Mouse (Mus musculus) embryonic facial prominence, embryonic 15.5 days (tissue): ENCODE measurements around the gene Abcg8. TPM values are rescaled to one million over a fixed set of nuclear protein-coding genes. Genes with fewer than 3 reads are reported as not detected.
A peak's percentile ranks its signal among the peaks of the same experiment; 100 is the strongest.

Experiments used
- ATAC-seq: fragments of 200-750 bp; cut with Nextera tagmentation; 2 replicates; pipeline ENCODE4 v1.8.0; 2017; ENCODE audit warnings: low read depth, moderate TSS enrichment; ENCODE audit not compliant: insufficient number of reproducible peaks, low FRiP score, low TSS enrichment
- H3K27ac ChIP-seq: fragments of 300-500 bp; sonication (generic); replicated peaks from 2 replicates; pipeline ENCODE4 v1.5.1; 2015; ENCODE audit warnings: mild to moderate bottlenecking, inconsistent platforms
- H3K27me3 ChIP-seq: fragments of 300-500 bp; sonication (generic); 2 replicates; pipeline ENCODE4 v1.6.1; 2015; ENCODE audit warnings: inconsistent platforms
- H3K36me3 ChIP-seq: fragments of 300-500 bp; sonication (generic); 2 replicates; pipeline ENCODE4 v1.6.1; 2015; ENCODE audit warnings: mild to moderate bottlenecking, inconsistent platforms
- H3K4me1 ChIP-seq: fragments of 300-500 bp; sonication (generic); 2 replicates; pipeline ENCODE4 v1.6.1; 2015; ENCODE audit warnings: inconsistent platforms
- H3K4me2 ChIP-seq: fragments of 300-500 bp; sonication (generic); replicated peaks from 2 replicates; pipeline ENCODE4 v1.6.1; 2015; ENCODE audit warnings: mild to moderate bottlenecking, inconsistent platforms
- H3K4me3 ChIP-seq: fragments of 300-500 bp; sonication (generic); replicated peaks from 2 replicates; pipeline ENCODE4 v1.5.1; 2015; ENCODE audit warnings: mild to moderate bottlenecking, inconsistent platforms
- H3K9ac ChIP-seq: fragments of 300-500 bp; sonication (generic); 2 replicates; pipeline ENCODE4 v1.6.1; 2015; ENCODE audit warnings: inconsistent platforms
- H3K9me3 ChIP-seq: fragments of 300-500 bp; sonication (generic); replicated peaks from 2 replicates; pipeline ENCODE4 v1.6.1; 2016; ENCODE audit warnings: inconsistent platforms
- WGBS: fragments of 180-500 bp; shearing (Covaris S2); methylation state at CpG from one replicate; pipeline ENCODE4 v1.1.7; 2015; 5-methylcytosine and 5-hydroxymethylcytosine counted together
- polyA plus RNA-seq: library from polyadenylated mRNA; unstranded; fragments of >200 nt; fragmentation: Nextera tagmentation; extraction: Ambion mirVana; gene quantifications from 2 replicates; pipeline ENCODE4 v1.2.1, GENCODE M21; 2015

Gene Abcg8
- polyA plus RNA-seq, 1 experiment from 2014 or later: 0.16 TPM

- H3K4me3 ChIP-seq: no peak overlapping the region
- no peaks in the 10 kb centered on the region for H3K36me3 ChIP-seq
- H3K9ac ChIP-seq: no peak overlapping the region
- no peaks in the 10 kb centered on the region for H3K27me3 ChIP-seq
- no peak overlapping the region for H3K4me2 ChIP-seq
- ATAC-seq: no peak
- WGBS: 36% methylated on average over 9 of the region's 9 CpGs
- H3K27ac ChIP-seq: 0 out of 2 replicates have a peak overlapping the region, but pooled peaks have one; percentile 34
- H3K9me3 ChIP-seq: no peaks in the 10 kb centered on the region
- H3K4me1 ChIP-seq: peaks cover 16% of the 10 kb centered on the region
Measured at GRCm38 (mm10) chr17:84736719-84737118, 60.6 kb downstream of the Abcg8 start.

- Histone ChIP-seq H3K9me3 (no peaks in the 10 kb centered on the region), H3K27ac (peak overlapping the region; percentile 56), H3K36me3 (no peaks in the 10 kb centered on the region), H3K4me1 (peaks cover 17% of the 10 kb centered on the region), H3K4me3 (no peak overlapping the region), H3K4me2 (no peak overlapping the region), H3K27me3 (no peaks in the 10 kb centered on the region), H3K9ac (no peak overlapping the region)
- WGBS: 37% methylated on average over 9 of the region's 9 CpGs
- peak; percentile 65; the same call in 1 of the 2 replicates for ATAC-seq
Measured at GRCm38 (mm10) chr17:84738073-84738797, 62.1 kb downstream of the Abcg8 start.

- no peak overlapping the region for H3K4me3 ChIP-seq
- 0 out of 2 replicates have a peak, but pooled peaks cover 4% of the 10 kb centered on the region for H3K4me1 ChIP-seq
- H3K27me3 ChIP-seq: no peaks in the 10 kb centered on the region
- no peak overlapping the region for H3K27ac ChIP-seq
- no peaks in the 10 kb centered on the region for H3K9me3 ChIP-seq
- H3K9ac ChIP-seq: no peak overlapping the region
- peaks cover 12% of the 10 kb centered on the region; the same call in 1 of the 2 replicates for H3K36me3 ChIP-seq
- H3K4me2 ChIP-seq: no peak overlapping the region
- ATAC-seq: no peak
- 70% methylated on average over 4 of the region's 4 CpGs for WGBS
Measured at GRCm38 (mm10) chr17:84744256-84744655, 68.2 kb downstream of the Abcg8 start.

- ATAC-seq: no peak
- Histone ChIP-seq H3K4me3 (no peak overlapping the region), H3K36me3 (peaks cover 14% of the 10 kb centered on the region; the same call in 1 of the 2 replicates), H3K27me3 (no peaks in the 10 kb centered on the region), H3K9me3 (no peaks in the 10 kb centered on the region), H3K4me2 (no peak overlapping the region), H3K9ac (no peak overlapping the region), H3K27ac (no peak overlapping the region), H3K4me1 (0 out of 2 replicates have a peak, but pooled peaks cover 4% of the 10 kb centered on the region)
- WGBS: 61% methylated on average over 9 of the region's 9 CpGs
Measured at GRCm38 (mm10) chr17:84745001-84745400, 68.9 kb downstream of the Abcg8 start.

- 54% methylated on average over 6 of the region's 6 CpGs for WGBS
- Histone ChIP-seq H3K4me1 (0 out of 2 replicates have a peak, but pooled peaks cover 4% of the 10 kb centered on the region), H3K9ac (no peak overlapping the region), H3K27ac (0 out of 2 replicates have a peak overlapping the region, but pooled peaks have one; percentile 28), H3K36me3 (peaks cover 23% of the 10 kb centered on the region), H3K9me3 (no peaks in the 10 kb centered on the region), H3K4me2 (no peak overlapping the region), H3K27me3 (no peaks in the 10 kb centered on the region), H3K4me3 (no peak overlapping the region)
- ATAC-seq: no peak
Measured at GRCm38 (mm10) chr17:84747212-84747611, 71.1 kb downstream of the Abcg8 start.

- 89% methylated on average over 9 of the region's 9 CpGs for WGBS
- H3K27ac ChIP-seq: no peak overlapping the region
- peaks cover 23% of the 10 kb centered on the region for H3K36me3 ChIP-seq
- H3K9ac ChIP-seq: no peak overlapping the region
- no peak overlapping the region for H3K4me2 ChIP-seq
- H3K4me1 ChIP-seq: 0 out of 2 replicates have a peak, but pooled peaks cover 2% of the 10 kb centered on the region
- H3K9me3 ChIP-seq: no peaks in the 10 kb centered on the region
- H3K4me3 ChIP-seq: no peak overlapping the region
- ATAC-seq: no peak
- H3K27me3 ChIP-seq: no peaks in the 10 kb centered on the region
Measured at GRCm38 (mm10) chr17:84748152-84748682, 72.1 kb downstream of the Abcg8 start.

GRCm38 (mm10) chr17:84749297-84749696, 73.2 kb downstream of the Abcg8 start:
- WGBS: 66% methylated on average over 8 of the region's 8 CpGs
- no peak for ATAC-seq
- Histone ChIP-seq H3K9ac (no peak overlapping the region), H3K36me3 (peaks cover 23% of the 10 kb centered on the region), H3K9me3 (no peaks in the 10 kb centered on the region), H3K4me3 (no peak overlapping the region), H3K4me2 (no peak overlapping the region), H3K27me3 (no peaks in the 10 kb centered on the region), H3K4me1 (no peaks in the 10 kb centered on the region), H3K27ac (no peak overlapping the region)

Other genes with a start within 250 kb of the Abcg8 start
- gene Thada, start 210.1 kb upstream of the Abcg8 start, polyA plus RNA-seq: 6.8 and 7.9 TPM in 2 replicates
- 8.9 and 9.5 TPM in 2 replicates for gene Plekhh2, start 164.4 kb upstream of the Abcg8 start, polyA plus RNA-seq
- gene Dync2li1, start 49.8 kb upstream of the Abcg8 start, polyA plus RNA-seq: 35.3 and 39.7 TPM in 2 replicates
- gene Abcg5, start 6.7 kb downstream of the Abcg8 start, polyA plus RNA-seq: 2.2 and 2.8 TPM in 2 replicates
- gene Lrpprc, start 114.5 kb downstream of the Abcg8 start, polyA plus RNA-seq: 33.6 and 34.3 TPM in 2 replicates